Mouse (Mus musculus): ENCODE measurements at regions not wholly inside any gene's neighbourhood (a gene's known extent, or its start where the extent isn't known, plus 50 kb on each side); places are given as distances from the start of the nearest gene placed in this dataset.

DNA sequence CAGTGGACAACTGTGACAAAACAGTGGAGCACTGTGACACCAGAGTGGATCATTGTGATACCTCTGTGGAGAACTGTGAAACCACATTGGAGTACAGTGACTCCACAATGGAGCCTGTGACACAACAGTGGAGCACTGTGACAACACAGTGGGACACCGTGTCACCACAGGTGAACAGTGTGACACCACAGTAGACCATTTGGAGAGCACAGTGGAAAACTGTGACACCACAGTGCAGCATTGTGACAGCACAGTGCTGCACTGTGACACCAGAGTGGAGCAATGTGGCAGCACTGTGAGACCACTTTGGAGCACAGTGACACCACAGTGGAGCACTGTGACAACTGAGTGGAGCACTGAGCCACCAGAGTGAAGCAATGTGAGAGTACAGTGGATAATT is 111.7 kb upstream of the Vmn1r2 start:
- H3K9ac ChIP-seq (ENCODE audit: insufficient read depth, low read depth) = no peak overlapping the region
- H3K27ac ChIP-seq (ENCODE audit: insufficient read depth, low read depth) = no peak overlapping the region
- no peak overlapping the region for H3K4me2 ChIP-seq (ENCODE audit: insufficient read depth, low read depth, poor library complexity, severe bottlenecking)
- in situ Hi-C loops (cut with MboI; ENCODE audit: low pct_ligation_motif_present, low pct_unique_long_range_greater_than_20kb, low sequenced_read_pairs) (no loop called here), dilution Hi-C loops (cut with MboI; ENCODE audit: extremely low pct_ligation_motif_present, extremely low pct_unique_long_range_greater_than_20kb, low sequenced_read_pairs) (no loop called here)
- H3K4me3 ChIP-seq (replicated peaks in 1 of 3; ENCODE audit: low read depth in 2 of 3, low read length in 2 of 3, poor library complexity in 1 of 3) = no peak overlapping the region
- TF ChIP-seq JUND (conservative IDR thresholded peaks at IDR 0.05; ENCODE audit: low read depth, low read length) (no peak), E2F4 (IDR thresholded peaks at IDR 0.05; ENCODE audit: insufficient replicate concordance, low read depth, low read length) (no peak), GABPA (IDR thresholded peaks at IDR 0.05; ENCODE audit: insufficient replicate concordance, low read depth, low read length) (no peak), ETS1 (conservative IDR thresholded peaks at IDR 0.05; ENCODE audit: low read depth, low read length) (no peak), CTCF (conservative IDR thresholded peaks at IDR 0.05 in 1 of 2, IDR thresholded peaks at IDR 0.05 in 1 of 2; ENCODE audit: low read depth in 2 of 2, low read length in 2 of 2) (no peak), ZMIZ1 (IDR thresholded peaks at IDR 0.05; ENCODE audit: low read depth, low read length) (no peak), MEF2A (IDR thresholded peaks at IDR 0.05; ENCODE audit: borderline replicate concordance, low read depth, low read length) (no peak), PAX5 (IDR thresholded peaks at IDR 0.05; ENCODE audit: low read length) (no peak), CHD2 (IDR thresholded peaks at IDR 0.05; ENCODE audit: low read length) (no peak), ELF1 (IDR thresholded peaks at IDR 0.05; ENCODE audit: low read depth, low read length) (no peak), HCFC1 (IDR thresholded peaks at IDR 0.05; ENCODE audit: low read depth, low read length) (no peak), JUN (IDR thresholded peaks at IDR 0.05; ENCODE audit: insufficient read depth, low read depth, low read length) (no peak), CHD1 (IDR thresholded peaks at IDR 0.05; ENCODE audit: low read depth, low read length) (no peak), NRF1 (IDR thresholded peaks at IDR 0.05; ENCODE audit: low read depth, low read length) (no peak)
- H3K4me1 ChIP-seq (ENCODE audit: control insufficient read depth in 1 of 2, insufficient read depth in 2 of 2) = no peaks in the 10 kb centered on the region; a peak in 1 of 4 replicates
- H3K27me3 ChIP-seq (replicated peaks) = no peaks in the 10 kb centered on the region
- H3K79me2 ChIP-seq (replicated peaks; ENCODE audit: control insufficient read depth, extremely low read depth, insufficient read depth, poor library complexity, severe bottlenecking) = no peaks in the 10 kb centered on the region
- H3K9me3 ChIP-seq (replicated peaks; ENCODE audit: low read length) = no peaks in the 10 kb centered on the region
- no peaks in the 10 kb centered on the region for H3K36me3 ChIP-seq (replicated peaks in 1 of 2; ENCODE audit: control insufficient read depth in 1 of 2, insufficient read depth in 1 of 2, low read length in 1 of 2)
- no peak for DNase-seq (ENCODE audit: extremely low read depth)

DNA sequence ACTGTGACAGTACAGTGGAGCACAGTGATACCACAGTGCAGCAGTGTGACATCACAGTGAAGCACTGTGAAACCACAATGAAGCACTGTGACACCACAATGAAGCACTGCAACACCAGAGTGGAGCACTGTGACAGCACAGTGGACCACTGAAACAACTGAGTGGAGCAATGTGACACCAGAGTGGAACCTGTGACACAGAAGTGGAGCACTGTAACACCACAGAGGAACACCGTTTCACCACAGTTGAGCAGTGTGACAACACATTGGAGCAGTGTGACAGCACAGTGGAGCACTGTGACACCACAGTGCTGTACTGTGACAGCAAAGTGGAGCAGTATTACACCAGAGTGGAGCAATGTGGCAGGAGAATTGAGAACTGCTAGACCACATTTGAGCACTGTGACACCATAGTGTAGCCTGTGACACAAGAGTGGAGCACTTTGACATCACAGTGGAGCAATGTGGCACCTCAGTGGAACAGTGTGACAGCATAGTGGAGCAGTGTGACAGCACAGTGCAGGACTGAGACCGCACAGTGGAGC is 107.5 kb upstream of the Vmn1r2 start:
- no peaks in the 10 kb centered on the region for H3K9me3 ChIP-seq (replicated peaks; ENCODE audit: low read length)
- in situ Hi-C loops (cut with MboI; ENCODE audit: low pct_ligation_motif_present, low pct_unique_long_range_greater_than_20kb, low sequenced_read_pairs) = no loop called here

More for the DNA sequence above, 107.5 kb upstream of the Vmn1r2 start:
- Histone ChIP-seq H3K9ac (ENCODE audit: insufficient read depth, low read depth) (no peak overlapping the region), H3K4me2 (ENCODE audit: insufficient read depth, low read depth, poor library complexity, severe bottlenecking) (no peak overlapping the region), H3K4me3 (replicated peaks in 1 of 3; ENCODE audit: low read depth in 2 of 3, low read length in 2 of 3, poor library complexity in 1 of 3) (no peak overlapping the region), H3K79me2 (replicated peaks; ENCODE audit: control insufficient read depth, extremely low read depth, insufficient read depth, poor library complexity, severe bottlenecking) (no peaks in the 10 kb centered on the region), H3K36me3 (replicated peaks in 1 of 2; ENCODE audit: control insufficient read depth in 1 of 2, insufficient read depth in 1 of 2, low read length in 1 of 2) (no peaks in the 10 kb centered on the region), H3K27ac (ENCODE audit: insufficient read depth, low read depth) (no peak overlapping the region; the same call in 1 of the 2 replicates), H3K4me1 (ENCODE audit: control insufficient read depth in 1 of 2, insufficient read depth in 2 of 2) (no peaks in the 10 kb centered on the region), H3K27me3 (replicated peaks) (no peaks in the 10 kb centered on the region)
- no peak for DNase-seq (ENCODE audit: extremely low read depth)
- dilution Hi-C loops (cut with MboI; ENCODE audit: extremely low pct_ligation_motif_present, extremely low pct_unique_long_range_greater_than_20kb, low sequenced_read_pairs) = no loop called here
- no peak for TF ChIP-seq HCFC1 (IDR thresholded peaks at IDR 0.05; ENCODE audit: low read depth, low read length)
- no peak for TF ChIP-seq CTCF (conservative IDR thresholded peaks at IDR 0.05 in 1 of 2, IDR thresholded peaks at IDR 0.05 in 1 of 2; ENCODE audit: low read depth in 2 of 2, low read length in 2 of 2)
- TF ChIP-seq BHLHE40 (IDR thresholded peaks at IDR 0.05; ENCODE audit: low read depth, low read length) = no peak
- no peak for TF ChIP-seq EP300 (IDR thresholded peaks at IDR 0.05; ENCODE audit: low read length)
- no peak for TF ChIP-seq NELFE (IDR thresholded peaks at IDR 0.05; ENCODE audit: low read depth, low read length)
- no peak for TF ChIP-seq MAZ (IDR thresholded peaks at IDR 0.05; ENCODE audit: low read depth, low read length)
- no peak for TF ChIP-seq ZNF384 (IDR thresholded peaks at IDR 0.05; ENCODE audit: low read depth, low read length)
- no peak for TF ChIP-seq RAD21 (IDR thresholded peaks at IDR 0.05; ENCODE audit: low read depth, low read length)
- no peak for TF ChIP-seq POLR2A (IDR thresholded peaks at IDR 0.05; ENCODE audit: low read depth, low read length)
- no peak for TF ChIP-seq CHD2 (IDR thresholded peaks at IDR 0.05; ENCODE audit: low read length)
- TF ChIP-seq GABPA (IDR thresholded peaks at IDR 0.05; ENCODE audit: insufficient replicate concordance, low read depth, low read length) = no peak
- TF ChIP-seq UBTF (IDR thresholded peaks at IDR 0.05; ENCODE audit: low read depth, low read length) = no peak
- TF ChIP-seq MXI1 (IDR thresholded peaks at IDR 0.05; ENCODE audit: low read depth, low read length) = no peak
- TF ChIP-seq JUN (IDR thresholded peaks at IDR 0.05; ENCODE audit: insufficient read depth, low read depth, low read length) = no peak
- no peak for TF ChIP-seq USF2 (conservative IDR thresholded peaks at IDR 0.05; ENCODE audit: low read depth, low read length)
- no peak for TF ChIP-seq JUND (conservative IDR thresholded peaks at IDR 0.05; ENCODE audit: low read depth, low read length)

Data from CH12.LX (cell line).